Mouse (Mus musculus) urinary bladder, adult 2 months (tissue): ENCODE data around the gene Tmc5. TPM values are rescaled to one million over a fixed set of nuclear protein-coding genes. Genes with fewer than 3 reads are reported as not detected.
A peak's percentile ranks its signal among the peaks of the same experiment; 100 is the strongest.

ENCODE experiments used
- DNase-seq: peaks from one replicate; pipeline ENCODE4 v3.0.0; 2022; ENCODE audit warnings: low spot score
- polyA plus RNA-seq: library from polyadenylated mRNA; depleted of rRNA; stranded (reverse); fragments of >200 nt; gene quantifications from 2 replicates; pipeline ENCODE4 v1.2.3, GENCODE M21; 2012; rRNA removed

Tmc5 gene
- polyA plus RNA-seq, result 0.04 TPM in 2 replicates

- no peak for DNase-seq
Measured at GRCm38 (mm10) chr7:118597201-118597600, at the start of gene Tmc5. Tmc5 (plus strand) TSS chr7:118597297.

DNA sequence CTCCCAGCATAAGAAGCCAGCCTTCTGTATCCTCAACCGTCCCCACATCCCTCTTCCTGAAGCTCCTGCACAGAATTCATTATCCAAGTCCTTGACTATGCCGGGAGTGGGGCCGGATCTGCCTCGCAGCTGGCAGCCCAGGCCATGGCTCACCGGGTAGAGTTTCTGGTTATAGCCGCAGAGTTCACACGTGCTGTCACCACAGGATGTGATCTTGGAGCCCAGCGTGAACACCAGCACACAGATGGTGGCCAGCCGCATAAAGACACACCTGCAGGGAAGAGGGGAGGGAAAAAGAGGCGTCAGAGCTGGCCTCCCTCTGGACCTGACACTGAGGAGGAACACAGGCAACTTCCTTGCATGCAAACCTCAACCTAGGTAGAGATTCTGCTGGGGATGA is 49.6 kb upstream of the Tmc5 start:
- DNase-seq, result no peak

DNA sequence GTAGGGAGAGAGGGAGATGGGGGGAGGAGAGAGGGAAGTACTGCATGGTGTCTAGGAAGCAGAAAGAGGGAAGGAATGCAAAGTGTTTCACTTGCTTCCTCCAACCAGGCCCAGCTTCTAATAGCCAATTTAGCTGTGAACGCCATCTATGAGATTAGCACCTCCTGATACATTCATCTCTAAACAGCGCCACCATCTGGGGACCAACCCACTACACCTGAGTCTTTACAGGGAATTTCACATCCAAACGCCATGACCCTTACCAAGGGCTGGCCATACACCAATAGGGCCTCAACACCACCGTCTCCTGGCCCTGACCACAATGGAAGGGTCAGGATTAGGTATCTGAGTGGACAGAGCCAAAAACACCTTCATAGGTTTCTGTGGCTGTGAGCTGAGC is 43.2 kb upstream of the Tmc5 start:
- no peak for DNase-seq

DNA sequence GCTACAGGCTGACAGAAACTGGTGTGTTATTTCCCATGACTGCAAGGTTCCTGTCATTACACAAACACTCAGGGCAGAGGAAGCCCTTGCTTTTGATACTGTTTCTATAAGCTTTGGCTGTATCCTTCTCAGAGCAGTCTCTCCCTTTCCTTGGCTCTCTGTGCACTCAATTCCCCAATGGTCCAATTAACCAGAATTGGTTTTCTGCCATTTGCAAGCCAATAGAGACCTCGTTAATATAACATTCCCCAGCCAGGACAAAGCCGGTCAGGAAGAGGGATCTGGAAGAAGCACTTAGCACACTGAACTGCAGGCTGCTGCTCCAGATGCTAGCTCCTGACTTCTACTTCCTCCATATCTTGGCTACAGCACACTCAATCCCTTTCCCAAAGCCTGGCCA is 42.8 kb upstream of the Tmc5 start:
- DNase-seq, result no peak

- DNase-seq, result no peak
Measured at GRCm38 (mm10) chr7:118569121-118569543, 28.0 kb upstream of the Tmc5 start.

GRCm38 (mm10) chr7:118571350-118571749 is 25.7 kb upstream of the Tmc5 start:
- DNase-seq, result no peak

GRCm38 (mm10) chr7:118572039-118572438 is 25.1 kb upstream of the Tmc5 start:
- no peak for DNase-seq

- DNase-seq, result no peak
Measured at GRCm38 (mm10) chr7:118578269-118578668, 18.8 kb upstream of the Tmc5 start.

GRCm38 (mm10) chr7:118579938-118580337 is 17.2 kb upstream of the Tmc5 start:
- DNase-seq, result no peak

DNA sequence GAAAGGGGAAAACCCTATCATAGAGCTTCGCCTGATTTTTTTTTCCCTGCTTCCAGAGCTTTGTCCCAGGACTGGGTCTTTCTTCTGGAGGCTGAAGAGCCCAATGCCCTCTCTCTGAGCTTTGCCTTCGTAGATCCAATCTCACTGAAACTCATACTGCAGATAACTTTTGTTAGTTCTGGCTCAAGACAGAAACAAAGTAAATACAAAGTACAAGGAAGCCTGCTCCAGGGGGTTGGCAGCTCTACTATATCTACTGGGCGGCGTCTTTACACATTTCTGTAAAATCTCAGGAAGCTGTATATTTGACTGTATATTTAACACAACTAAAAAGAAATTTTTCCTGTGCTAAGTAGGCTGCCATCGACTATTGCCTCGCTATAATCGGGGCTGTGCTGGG is 13.3 kb upstream of the Tmc5 start:
- no peak for DNase-seq

DNA sequence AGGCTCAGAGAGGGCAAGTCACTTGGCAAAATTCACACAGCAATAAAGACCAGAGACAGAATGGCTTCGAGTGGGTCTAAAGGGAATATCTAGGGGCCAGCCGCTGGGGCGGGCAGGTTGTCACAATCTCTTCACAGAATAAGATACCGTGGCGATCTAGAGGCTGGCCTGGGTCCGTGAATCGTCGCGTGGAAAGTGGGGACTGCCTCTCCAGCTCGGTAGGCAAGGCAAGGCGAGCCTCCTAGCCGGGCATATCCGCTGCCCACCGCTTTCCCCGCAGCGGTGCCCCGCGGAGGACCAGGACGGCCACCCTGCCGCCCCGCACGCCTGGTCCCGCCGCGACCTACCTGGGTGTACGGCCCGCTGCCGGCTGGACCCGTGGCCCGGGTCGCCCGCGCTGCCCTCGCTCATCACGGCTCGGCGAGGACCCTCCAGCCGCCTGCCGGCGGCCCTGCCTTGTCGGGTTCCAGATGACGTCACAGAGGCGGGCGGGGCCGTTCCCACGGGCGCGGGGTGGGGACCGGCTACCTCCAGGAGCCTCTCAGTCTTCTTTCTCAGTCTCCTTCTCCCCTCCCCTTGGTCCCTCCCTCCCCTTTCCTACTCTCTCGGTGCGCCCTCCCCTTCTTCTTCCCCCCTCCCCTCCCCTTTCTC is 12.7 kb upstream of the Tmc5 start, which contains the start of gene Tmc7:
Tmc7 (minus strand) TSS at position 480 of the 651 bp plus-strand sequence.
- DNase-seq, result peak; percentile 61

DNA sequence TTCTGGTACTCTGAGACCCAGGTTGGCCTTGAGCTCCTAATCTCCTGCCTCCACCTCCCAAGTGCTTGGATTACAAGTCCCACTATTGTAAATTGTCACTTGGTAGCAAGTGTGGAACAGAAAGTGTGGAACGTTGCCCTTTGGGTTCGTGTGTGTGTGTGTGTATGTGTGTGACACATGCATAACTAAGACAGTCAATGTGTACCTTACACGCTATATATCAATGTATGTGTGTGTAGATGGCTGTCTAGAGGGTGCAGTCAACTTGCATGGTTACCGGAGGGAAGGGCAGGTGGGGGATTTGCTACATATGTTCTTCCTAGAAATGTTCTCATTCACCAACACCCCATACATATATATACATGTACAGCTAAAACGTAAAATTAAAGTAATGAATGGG is 12.2 kb upstream of the Tmc5 start:
- DNase-seq, result no peak

DNA sequence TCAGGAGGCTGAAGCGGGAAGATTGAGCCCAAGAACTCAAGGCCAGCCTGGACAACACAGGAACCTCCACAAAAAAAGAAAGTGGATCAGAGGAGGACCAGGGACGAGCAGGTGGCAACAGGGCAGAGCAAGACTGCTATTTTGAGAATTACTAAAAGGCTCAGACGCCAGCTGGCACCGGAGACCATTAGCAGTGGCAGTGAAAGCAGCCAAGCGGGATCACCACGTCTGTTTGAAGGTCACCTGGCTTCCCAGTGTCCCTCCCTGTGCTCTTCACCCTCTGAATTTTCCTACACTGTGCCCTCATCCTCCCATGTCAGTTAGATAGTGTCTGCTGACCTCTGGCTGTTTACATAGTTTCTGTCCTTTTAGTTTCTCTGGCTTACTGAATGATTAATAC is 11.2 kb upstream of the Tmc5 start:
- no peak for DNase-seq

DNA sequence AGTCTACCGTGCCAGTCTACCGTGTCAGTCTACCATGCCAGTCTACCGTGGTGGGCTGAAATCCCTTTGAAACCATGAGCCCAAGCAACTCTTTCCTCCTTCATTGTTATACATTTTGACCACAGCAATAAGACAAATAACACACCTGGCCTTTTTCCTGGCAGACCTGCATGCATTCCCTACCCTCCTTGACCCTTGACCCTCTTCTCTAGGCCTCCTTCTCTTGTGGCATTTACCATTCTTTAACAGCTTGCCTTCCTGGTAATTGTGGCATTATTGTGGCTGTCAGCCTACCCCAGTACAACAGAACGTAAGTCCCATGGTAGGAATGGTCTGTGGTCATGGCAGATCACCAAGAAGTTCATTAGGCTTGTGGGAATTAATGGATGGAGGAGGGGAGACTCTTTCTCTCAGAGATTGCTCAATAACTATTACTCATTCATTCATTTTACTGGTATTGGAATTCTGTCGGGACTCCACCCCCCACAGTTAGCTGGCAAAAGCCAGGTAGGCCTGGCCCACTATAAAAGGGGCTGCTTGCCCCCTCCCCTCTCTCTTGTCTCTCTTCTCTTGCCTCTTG is 6.3 kb upstream of the Tmc5 start:
- DNase-seq, result no peak

- DNase-seq, result no peak
Measured at GRCm38 (mm10) chr7:118592146-118592545, 5.0 kb upstream of the Tmc5 start.

DNA sequence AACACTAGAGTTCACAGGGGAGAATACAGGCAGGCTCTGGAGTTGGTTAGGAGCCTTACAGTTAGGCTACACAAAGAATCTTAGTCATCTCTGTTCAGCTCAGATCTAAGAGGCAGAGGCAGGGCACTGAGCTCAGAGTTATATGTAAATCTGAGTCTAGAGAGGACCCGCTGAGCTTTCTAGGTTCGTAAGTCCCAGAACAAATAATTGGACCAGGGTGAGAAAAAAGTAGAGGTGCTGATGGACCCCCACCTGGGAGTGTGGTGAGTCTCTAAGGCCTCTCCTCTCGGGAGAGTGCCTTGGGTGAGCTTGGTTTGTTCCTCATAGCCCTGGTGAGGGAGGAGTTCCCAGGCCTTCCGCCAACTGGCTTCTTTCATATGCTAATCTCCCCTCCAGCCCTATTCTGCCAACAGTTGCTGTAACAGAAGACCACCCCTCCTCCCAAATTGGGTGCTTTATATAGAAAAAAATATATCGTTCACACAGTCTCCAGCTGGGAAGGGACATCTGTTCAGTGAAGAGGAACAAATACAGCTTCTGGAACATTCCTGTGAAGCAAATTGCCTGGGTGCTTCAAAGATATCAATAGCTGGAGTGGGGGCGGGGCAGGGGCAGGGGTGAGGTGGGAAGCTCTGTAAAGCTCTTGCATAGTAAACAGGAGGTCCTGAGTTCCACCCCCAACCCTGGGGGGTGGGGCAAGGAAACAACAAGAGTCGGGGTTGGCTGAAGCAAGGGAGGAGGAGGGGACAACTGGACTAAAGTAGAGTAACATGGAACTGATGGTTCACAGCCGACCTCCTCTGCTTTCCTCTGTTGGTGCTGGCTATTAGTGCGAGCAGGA is 3.3 kb upstream of the Tmc5 start:
- DNase-seq, result no peak

GRCm38 (mm10) chr7:118594611-118595010 is 2.5 kb upstream of the Tmc5 start:
- DNase-seq, result no peak

DNA sequence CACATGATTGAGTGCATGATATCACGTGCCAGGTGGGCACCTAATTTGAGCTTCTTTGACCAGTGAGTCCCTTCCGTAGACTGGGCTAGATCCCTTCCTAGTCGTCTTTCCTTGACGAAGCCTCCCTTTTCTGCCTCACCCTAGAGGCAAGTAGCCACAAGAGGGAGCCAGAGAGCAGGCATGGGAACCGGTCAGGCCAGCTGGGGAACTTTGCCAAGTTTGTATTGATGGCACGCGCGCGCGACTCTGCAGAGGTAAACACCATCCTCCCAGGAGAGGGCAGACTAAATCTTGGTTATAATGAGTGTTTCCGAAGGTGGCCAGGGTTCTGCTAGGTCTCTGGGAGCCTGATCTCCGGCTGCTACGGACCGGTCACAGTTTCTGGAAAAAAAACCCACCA is 1.9 kb upstream of the Tmc5 start:
- peak; percentile 86 for DNase-seq

DNA sequence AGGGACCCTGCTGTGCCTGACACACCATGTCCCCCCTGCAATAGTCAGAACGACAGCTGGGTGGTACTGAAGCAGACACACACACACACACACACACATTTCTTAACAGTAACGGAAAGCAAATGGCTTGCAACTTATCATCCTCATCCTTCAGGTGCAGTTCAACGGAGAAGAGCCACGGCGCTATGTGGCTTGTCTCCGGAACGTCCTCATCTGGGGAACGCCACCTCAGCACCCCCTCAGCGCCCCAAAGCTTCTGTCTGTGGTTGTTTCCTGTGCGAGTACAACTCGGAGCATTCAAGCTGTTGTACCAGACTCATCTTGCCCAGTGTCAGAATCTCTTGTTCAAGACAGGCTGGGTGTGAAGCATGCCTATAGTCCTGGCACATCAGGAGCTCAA is 826 bp upstream of the Tmc5 start:
- no peak for DNase-seq

DNA sequence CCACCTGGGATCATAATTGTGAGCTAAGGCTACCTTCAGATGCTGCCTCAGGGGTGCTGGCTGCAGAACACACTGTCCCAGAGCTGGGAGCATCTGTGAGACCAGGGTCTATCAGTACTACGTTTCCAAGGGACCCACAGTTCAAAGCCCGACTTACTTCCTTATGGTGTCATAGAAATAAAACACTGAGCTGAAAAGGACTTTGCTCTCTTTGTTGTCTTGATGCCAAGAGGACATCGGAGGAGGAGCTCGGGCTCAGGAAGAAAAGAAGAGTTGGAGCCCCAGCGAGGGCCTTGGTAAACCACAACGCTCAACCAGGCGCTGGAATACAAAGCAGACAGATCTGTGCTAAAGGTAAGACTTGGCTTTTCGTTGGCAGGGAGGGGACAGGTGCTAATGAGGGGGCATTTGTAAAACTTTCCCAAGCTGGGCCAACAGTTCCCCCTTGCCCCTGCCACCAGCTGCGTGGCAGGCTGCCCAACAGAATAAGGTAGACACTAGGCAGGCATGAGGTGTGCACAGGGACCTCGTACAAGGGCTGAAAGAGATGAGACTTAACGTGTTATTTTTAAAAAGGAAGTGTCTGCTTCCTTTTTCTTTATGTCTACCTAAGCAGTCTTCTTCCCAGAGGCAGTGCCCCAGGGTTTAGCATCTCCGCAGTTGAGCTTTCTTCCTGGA is 3.0 kb downstream of the Tmc5 start:
- no peak for DNase-seq

GRCm38 (mm10) chr7:118604842-118605241 is 7.7 kb downstream of the Tmc5 start:
- DNase-seq, result no peak

DNA sequence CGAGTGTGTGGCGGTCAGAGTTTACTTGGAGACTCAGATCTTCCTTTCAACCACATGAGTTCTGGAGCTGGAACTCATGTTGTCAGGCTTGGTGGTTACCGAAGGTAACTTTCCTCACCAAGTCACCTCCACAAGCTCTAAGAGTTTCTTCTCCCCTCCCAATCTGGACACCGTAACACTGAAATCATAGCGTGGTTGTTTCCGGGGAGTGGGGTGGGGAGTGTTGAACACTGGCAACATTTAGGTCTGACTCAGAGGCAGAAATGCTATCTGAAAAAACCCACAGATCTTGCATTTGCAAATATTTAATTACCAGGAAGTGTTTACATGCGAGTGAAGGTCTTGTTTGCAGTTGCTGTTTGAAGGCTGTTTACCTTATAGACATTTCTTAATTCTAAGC is 12.7 kb downstream of the Tmc5 start:
- DNase-seq, result no peak
